Mouse (Mus musculus): ENCODE measurements around the gene Col23a1.
A peak's percentile ranks its signal among the peaks of the same experiment; 100 is the strongest.

Gene Col23a1

GRCm38 (mm10) chr11:51429428-51430179 is 139.9 kb downstream of the Col23a1 start:
- DNase-seq (ENCODE audit: extremely low read depth, low read depth, low spot score): no peak

GRCm38 (mm10) chr11:51430180-51430578 is 140.5 kb downstream of the Col23a1 start:
- no peak for DNase-seq (ENCODE audit: extremely low read depth, low read depth, low spot score)

GRCm38 (mm10) chr11:51431287-51431686 is 141.6 kb downstream of the Col23a1 start:
- DNase-seq (ENCODE audit: extremely low read depth, low read depth, low spot score): no peak

- DNase-seq (ENCODE audit: extremely low read depth, low read depth, low spot score): no peak
Measured at GRCm38 (mm10) chr11:51431968-51432367, 142.2 kb downstream of the Col23a1 start.

GRCm38 (mm10) chr11:51442006-51442405 is 152.3 kb downstream of the Col23a1 start:
- DNase-seq (ENCODE audit: extremely low read depth, low read depth, low spot score): no peak

GRCm38 (mm10) chr11:51442599-51442998 is 152.9 kb downstream of the Col23a1 start:
- no peak for DNase-seq (ENCODE audit: extremely low read depth, low read depth, low spot score)

- DNase-seq (ENCODE audit: extremely low read depth, low read depth, low spot score): no peak
Measured at GRCm38 (mm10) chr11:51443818-51444217, 154.1 kb downstream of the Col23a1 start.

GRCm38 (mm10) chr11:51444649-51445048 is 154.9 kb downstream of the Col23a1 start:
- DNase-seq (ENCODE audit: extremely low read depth, low read depth, low spot score): no peak

- no peak for DNase-seq (ENCODE audit: extremely low read depth, low read depth, low spot score)
Measured at GRCm38 (mm10) chr11:51446711-51447425, 157.1 kb downstream of the Col23a1 start.

- peak; percentile 68 for DNase-seq (ENCODE audit: extremely low read depth, low read depth, low spot score)
Measured at GRCm38 (mm10) chr11:51448256-51448655, 158.5 kb downstream of the Col23a1 start.

GRCm38 (mm10) chr11:51448680-51449079 is 159.0 kb downstream of the Col23a1 start:
- DNase-seq (ENCODE audit: extremely low read depth, low read depth, low spot score): no peak

- no peak for DNase-seq (ENCODE audit: extremely low read depth, low read depth, low spot score)
Measured at GRCm38 (mm10) chr11:51449881-51450280, 160.2 kb downstream of the Col23a1 start.

- DNase-seq (ENCODE audit: extremely low read depth, low read depth, low spot score): no peak
Measured at GRCm38 (mm10) chr11:51451281-51451680, 161.6 kb downstream of the Col23a1 start.

- DNase-seq (ENCODE audit: extremely low read depth, low read depth, low spot score): no peak
Measured at GRCm38 (mm10) chr11:51451925-51452324, 162.2 kb downstream of the Col23a1 start.

- DNase-seq (ENCODE audit: extremely low read depth, low read depth, low spot score): no peak
Measured at GRCm38 (mm10) chr11:51453742-51454141, 164.0 kb downstream of the Col23a1 start.

- no peak for DNase-seq (ENCODE audit: extremely low read depth, low read depth, low spot score)
Measured at GRCm38 (mm10) chr11:51455501-51455900, 165.8 kb downstream of the Col23a1 start.

- DNase-seq (ENCODE audit: extremely low read depth, low read depth, low spot score): no peak
Measured at GRCm38 (mm10) chr11:51457624-51458023, 167.9 kb downstream of the Col23a1 start.

- no peak for DNase-seq (ENCODE audit: extremely low read depth, low read depth, low spot score)
Measured at GRCm38 (mm10) chr11:51458649-51459048, 168.9 kb downstream of the Col23a1 start.

- no peak for DNase-seq (ENCODE audit: extremely low read depth, low read depth, low spot score)
Measured at GRCm38 (mm10) chr11:51459569-51460043, 169.9 kb downstream of the Col23a1 start.

- no peak for DNase-seq (ENCODE audit: extremely low read depth, low read depth, low spot score)
Measured at GRCm38 (mm10) chr11:51468737-51469136, 179.0 kb downstream of the Col23a1 start.

GRCm38 (mm10) chr11:51469341-51469831 is 179.7 kb downstream of the Col23a1 start:
- no peak for DNase-seq (ENCODE audit: extremely low read depth, low read depth, low spot score)

Data from fat pad, adult 2 months (tissue).